Mouse (Mus musculus) urinary bladder, adult 2 months (tissue): ENCODE results near the gene Cst12. TPM values are rescaled to one million over a fixed set of nuclear protein-coding genes. Genes with fewer than 3 reads are reported as not detected.

Source experiments
- polyA plus RNA-seq: library from polyadenylated mRNA; depleted of rRNA; stranded (reverse); fragments of >200 nt; gene quantifications from 2 replicates; pipeline ENCODE4 v1.2.3, GENCODE M21; 2012; rRNA removed

Cst12 gene
- polyA plus RNA-seq, 1 experiment, result not detected

Other genes starting within 250 kb of the Cst12 start
- 26.0 and 41.5 TPM in 2 replicates for gene Nxt1, start 116.8 kb upstream of the Cst12 start, polyA plus RNA-seq
- gene Gzf1, start 108.3 kb upstream of the Cst12 start, polyA plus RNA-seq, result 11.2 and 13.2 TPM in 2 replicates
- 3.5 and 4.0 TPM in 2 replicates for gene Napb, start 56.9 kb upstream of the Cst12 start, polyA plus RNA-seq
- not detected in 2 replicates for gene Cstl1, start 39.0 kb upstream of the Cst12 start, polyA plus RNA-seq
- gene Cst11, start 17.9 kb upstream of the Cst12 start, polyA plus RNA-seq, result not detected in 2 replicates
- gene 8030411F24Rik, start 7.4 kb upstream of the Cst12 start, polyA plus RNA-seq, result not detected in 2 replicates
- gene Cst8, start 9.4 kb downstream of the Cst12 start, polyA plus RNA-seq, result not detected in 2 replicates
- gene Cst13, start 30.7 kb downstream of the Cst12 start, polyA plus RNA-seq, result not detected in 2 replicates
- not detected in 2 replicates for gene Cst9, start 45.8 kb downstream of the Cst12 start, polyA plus RNA-seq
- gene 9230104L09Rik, start 75.7 kb downstream of the Cst12 start, polyA plus RNA-seq, result not detected in 2 replicates
- 1,153 and 1,196 TPM in 2 replicates for gene Cst3, start 86.3 kb downstream of the Cst12 start, polyA plus RNA-seq
- gene Gm1330, start 213.9 kb downstream of the Cst12 start, polyA plus RNA-seq, result not detected in 2 replicates
- not detected in 2 replicates for gene Gm10750, start 227.9 kb downstream of the Cst12 start, polyA plus RNA-seq